Mouse (Mus musculus): ENCODE results near the gene Cdan1. TPM values are rescaled to one million over a fixed set of nuclear protein-coding genes. Genes with fewer than 3 reads are reported as not detected.
A peak's percentile ranks its signal among the peaks of the same experiment; 100 is the strongest.
"Not testable (repeated sequence)": the region's sequence is repeated elsewhere in the genome, so short reads cannot be mapped to it uniquely, and the experiment has no call there.

Cdan1 gene
- total RNA-seq, 2 experiments from 2014 or later, result 23.7 to 25.4 TPM

DNA sequence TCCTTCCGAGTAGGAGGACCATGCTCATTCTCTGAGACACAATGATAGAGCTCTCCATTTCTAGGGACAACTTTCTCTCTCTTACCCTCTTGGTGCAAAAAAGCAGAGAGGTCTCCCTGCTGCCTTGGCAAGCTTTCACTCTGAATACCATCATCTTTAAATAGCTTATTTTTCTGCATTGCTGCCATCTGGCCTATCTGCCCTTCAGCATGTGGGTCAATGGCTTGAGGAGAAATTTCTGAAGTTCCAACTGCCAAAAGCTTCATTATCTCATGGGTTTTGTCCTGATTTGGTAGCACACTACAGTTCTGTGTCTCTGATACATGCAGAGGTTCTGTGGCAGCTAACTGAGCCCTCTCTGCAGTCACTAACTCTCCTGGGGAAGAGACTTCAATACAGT, 104.4 kb downstream of the Cdan1 start:
- DNase-seq, result no peak

GRCm38 (mm10) chr2:120731877-120732530, 117.9 kb downstream of the Cdan1 start:
- no peak for DNase-seq

DNA sequence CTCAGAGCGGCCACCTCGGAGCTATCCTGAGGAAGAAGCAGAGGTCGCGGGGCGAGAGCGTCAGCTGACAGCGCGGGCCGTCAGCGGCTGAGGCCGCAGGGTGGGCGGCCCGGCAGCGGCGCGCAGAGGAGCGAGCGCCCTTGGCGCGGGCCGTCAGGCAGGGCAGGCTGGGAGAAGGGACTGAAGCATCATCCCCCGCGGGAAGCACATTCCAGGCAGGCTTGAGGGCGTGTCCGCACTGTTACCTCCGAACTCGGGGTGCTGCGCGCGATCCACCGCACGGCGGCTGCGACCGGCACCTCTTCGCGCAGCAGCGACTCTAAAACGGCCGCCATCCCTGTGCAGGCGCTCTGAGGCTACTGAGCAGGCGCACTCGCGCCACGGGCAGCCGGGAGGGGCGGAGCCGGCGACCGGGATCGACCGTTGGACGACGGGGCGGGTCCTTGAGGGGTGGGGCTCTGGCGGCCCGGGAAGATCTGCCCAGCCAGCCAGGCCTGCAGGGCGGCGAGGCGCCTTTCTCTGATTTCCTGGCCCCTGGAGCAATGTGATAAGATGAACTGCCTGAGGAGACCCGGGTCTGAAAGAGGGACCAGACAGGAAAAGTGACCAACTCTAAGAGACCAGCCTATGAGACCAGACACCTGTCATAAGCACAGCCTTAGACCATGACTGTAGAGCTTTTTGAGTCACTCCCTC, 118.6 kb downstream of the Cdan1 start:
- DNase-seq, result peak; percentile 90 to 92

GRCm38 (mm10) chr2:120730639-120731166, 119.2 kb downstream of the Cdan1 start:
- DNase-seq, result peak in 1 of 2 experiments; percentile 12

GRCm38 (mm10) chr2:120729775-120730585, 119.9 kb downstream of the Cdan1 start:
- DNase-seq, result peak; percentile 9 to 20

- no peak for DNase-seq
These were observed 125.8 kb downstream of the Cdan1 start for GRCm38 (mm10) chr2:120724176-120724575.

DNA sequence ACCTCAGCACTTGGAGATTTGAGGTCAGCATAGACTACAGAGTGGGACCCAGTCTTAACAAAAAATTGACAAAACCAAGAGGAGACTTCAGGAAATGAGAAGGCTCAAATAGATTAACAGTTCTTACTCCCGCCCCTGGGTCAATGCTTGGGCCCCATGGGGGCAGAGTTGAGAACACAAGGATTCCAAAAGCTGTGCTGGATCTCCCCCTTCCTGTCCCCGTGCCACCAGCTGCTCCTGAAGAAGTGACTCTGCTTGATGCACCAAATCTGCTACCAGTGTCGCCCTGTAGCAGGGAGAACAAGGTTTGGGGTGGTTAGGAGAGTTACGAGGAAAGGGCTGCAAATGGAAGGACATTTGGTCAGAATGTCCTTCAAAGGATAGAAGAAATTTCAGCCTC, 126.3 kb downstream of the Cdan1 start:
- DNase-seq, result no peak

DNA sequence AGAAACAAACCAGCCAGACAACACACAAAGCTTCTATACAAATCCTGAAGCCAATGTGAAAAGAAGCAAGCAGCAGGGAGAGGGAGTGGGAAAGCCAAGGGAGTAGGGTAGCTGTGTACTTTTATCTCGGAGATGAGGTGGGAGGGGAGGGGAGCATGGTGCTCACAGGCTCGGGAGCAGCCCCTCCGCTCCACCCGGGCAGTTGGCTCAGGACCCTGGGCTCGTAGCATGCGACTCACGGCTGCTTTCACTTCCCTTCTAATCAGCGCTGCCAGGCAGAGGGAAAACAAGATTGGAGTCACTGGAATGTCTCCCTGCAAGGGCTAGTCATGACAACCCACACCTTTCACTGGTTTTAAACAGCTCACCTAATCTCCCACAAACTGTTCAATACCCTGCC, 127.4 kb downstream of the Cdan1 start:
- DNase-seq, result no peak

DNA sequence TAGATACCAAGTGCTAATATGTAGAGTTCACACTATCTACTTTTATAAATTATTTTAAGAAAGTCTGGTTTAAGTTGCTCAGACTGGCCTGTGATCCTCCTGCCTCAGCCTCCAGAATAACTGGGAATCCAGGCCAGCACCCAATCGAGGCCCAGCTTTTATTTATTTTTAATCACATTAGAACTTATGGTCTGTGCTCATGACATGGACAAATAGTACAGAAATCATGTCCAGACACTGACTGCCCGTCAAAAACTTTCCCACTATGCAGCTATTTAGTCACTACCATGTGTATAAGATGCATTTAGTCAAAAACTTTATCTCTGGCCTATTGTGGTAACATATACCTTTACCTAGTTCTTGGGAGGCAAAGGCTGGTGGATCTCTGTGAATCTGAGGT, 128.0 kb downstream of the Cdan1 start:
- DNase-seq, result no peak

GRCm38 (mm10) chr2:120720821-120721220, 129.1 kb downstream of the Cdan1 start:
- DNase-seq, result no peak

DNA sequence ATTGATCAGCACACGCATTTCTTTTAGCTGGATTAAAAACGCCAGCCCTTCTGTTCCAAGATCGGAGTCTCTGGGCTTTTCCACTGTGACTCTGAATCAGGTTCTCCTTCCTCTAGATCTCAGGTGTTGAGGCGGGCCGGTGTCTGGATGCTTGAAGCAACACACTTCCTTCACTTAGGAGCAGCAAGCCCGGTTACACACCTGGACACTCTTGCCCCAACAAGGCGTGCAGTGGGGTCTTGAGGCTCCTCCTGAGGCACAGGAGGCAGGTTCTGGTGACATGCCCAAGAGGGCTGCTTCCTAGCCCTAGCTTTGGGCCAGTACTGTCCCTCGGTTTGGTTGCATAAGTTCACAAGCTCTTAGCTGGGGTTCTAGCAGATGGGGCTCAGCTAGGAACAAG, 131.4 kb downstream of the Cdan1 start:
- no peak for DNase-seq

- DNase-seq, result no peak
These were observed 136.5 kb downstream of the Cdan1 start for GRCm38 (mm10) chr2:120713441-120713840.

DNA sequence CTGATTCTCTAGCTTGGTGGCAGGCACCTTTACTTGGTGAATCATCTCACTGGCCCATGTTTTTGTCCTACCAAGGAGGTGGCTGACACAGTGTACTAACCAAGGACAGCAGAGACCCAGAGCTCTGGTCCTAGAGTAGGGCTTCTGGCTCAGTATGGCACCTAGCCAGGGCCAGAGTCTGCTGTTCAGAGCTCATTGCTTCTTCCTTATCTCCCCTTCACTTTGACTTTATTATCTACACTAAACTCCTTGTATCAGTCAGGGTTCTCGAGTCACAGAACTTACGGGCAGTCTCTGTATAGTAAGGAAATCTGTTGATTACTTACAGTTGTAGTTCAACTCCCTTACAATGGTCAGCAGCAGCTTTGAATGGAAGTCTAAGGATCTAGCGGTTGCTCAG, 139.0 kb downstream of the Cdan1 start:
- no peak for DNase-seq

DNA sequence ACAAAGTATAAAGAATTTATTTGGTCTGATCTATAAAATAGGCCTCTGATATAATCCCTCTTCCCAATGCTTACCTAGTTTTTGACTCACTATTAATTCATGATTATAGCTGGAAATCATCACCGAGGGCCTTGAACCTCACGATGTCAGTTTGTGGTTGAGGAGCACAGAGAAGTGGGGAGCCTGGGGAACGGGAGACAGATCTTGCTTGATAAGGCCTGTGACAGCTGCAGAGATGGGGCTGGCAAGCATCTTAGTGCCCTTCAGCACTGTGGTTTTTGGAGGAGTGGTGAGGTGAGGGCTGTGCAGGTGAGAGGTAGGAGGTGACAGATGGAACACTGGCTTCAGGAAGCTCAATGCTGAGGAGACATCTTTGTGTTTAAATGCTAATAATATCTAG, 139.8 kb downstream of the Cdan1 start:
- no peak for DNase-seq

- no peak for DNase-seq
These were observed 142.9 kb downstream of the Cdan1 start for GRCm38 (mm10) chr2:120707041-120707440.

- DNase-seq, result no peak
These were observed 147.3 kb downstream of the Cdan1 start for GRCm38 (mm10) chr2:120702675-120703074.

DNA sequence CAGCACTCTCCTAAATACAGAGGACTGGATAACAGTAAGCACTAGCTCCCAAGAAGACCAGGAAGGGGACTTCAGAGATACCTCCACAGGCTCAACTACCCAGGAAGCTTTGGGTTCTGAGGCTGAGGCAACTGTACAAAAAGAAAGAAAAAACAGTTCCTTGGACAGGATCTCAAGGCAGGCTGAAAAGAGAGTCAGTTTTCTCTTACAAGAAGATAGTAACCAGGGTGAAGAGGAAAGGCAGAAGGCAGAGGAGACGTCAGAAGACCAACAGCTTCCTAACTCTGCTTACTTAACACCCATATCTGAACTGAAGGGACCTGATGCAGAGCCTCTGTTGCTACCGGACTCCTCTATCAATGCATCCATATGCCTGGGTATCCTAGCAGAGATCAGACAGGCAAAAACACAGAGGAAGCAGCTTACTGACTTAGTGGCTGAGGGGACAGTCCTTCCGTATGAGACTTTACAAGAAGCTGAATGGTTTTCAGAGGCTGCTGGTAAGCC, 149.5 kb downstream of the Cdan1 start:
- DNase-seq, result no peak

GRCm38 (mm10) chr2:120697767-120698166, 152.2 kb downstream of the Cdan1 start:
- no peak for DNase-seq

DNA sequence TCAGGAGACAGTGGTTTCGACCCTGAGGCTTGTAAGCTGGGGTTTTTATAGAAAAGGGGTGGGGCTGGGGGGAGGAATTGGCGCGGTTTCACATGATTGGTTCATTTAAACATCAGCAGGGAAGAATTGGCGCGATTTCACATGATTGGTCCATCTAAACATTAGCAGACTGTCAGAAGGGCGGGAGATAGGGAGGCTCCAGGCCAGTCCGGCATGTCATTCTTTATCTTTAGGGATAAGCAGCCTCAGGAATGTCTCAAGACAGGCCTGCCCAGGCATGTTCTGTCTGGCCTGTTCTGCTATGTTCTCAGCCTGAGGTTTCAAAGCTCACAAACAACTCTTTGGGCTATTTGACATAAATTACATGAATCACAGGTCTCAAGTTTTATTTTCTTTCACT, 168.8 kb downstream of the Cdan1 start:
- DNase-seq, result not testable (repeated sequence)

DNA sequence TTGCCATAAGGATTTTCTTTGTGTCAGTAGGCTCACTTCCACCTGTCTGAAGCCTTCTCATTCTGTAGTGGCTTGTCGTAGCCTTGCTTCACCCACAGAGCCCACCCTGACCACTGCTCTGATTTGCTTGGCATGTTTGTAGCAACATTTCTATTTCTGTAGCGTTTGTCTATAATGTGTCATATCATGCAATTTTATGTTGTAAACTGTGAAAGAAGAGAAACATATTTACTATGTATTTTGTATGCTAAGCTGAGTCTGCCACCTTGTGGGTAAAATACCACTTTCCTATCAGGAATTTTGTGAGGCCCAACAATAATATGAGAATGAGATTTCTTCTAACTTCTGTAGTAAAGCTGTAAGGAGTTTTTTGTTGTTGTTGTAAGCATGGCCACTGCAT, 179.7 kb downstream of the Cdan1 start:
- DNase-seq, result no peak

DNA sequence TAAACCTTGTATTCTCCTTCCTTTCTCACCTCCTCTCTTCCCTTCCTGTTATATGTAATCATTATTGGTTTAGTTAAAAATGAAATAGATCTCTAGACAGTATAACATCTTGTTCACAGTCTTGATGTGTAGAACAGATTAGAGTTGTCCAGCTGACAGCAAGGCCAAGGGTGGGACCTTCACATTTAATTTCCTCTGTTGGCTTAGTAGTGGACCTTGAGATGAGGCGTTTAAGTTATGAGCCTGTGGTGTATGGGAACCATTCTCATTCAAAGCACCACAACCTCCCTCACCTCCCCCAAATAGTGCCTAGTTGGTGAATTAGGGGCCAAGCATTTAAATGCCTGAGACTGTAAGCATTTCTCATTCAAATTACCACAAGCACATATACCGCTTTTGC, 182.5 kb downstream of the Cdan1 start:
- DNase-seq, result no peak

All from layer of hippocampus, postnatal 36 days (tissue).